Mouse (Mus musculus): ENCODE measurements around the gene Srpk1. TPM values are rescaled to one million over a fixed set of nuclear protein-coding genes. Genes with fewer than 3 reads are reported as not detected.

Gene Srpk1
- total and polyA plus RNA-seq, 3 experiments, result 60.8 to 129 (median 65.9) TPM

- no peak overlapping the region for H3K9ac ChIP-seq (ENCODE audit: insufficient read depth, low read depth)
- no peaks in the 10 kb centered on the region for H3K27me3 ChIP-seq (replicated peaks)
- H3K9me3 ChIP-seq (replicated peaks; ENCODE audit: low read length), result no peaks in the 10 kb centered on the region
- DNase-seq (ENCODE audit: extremely low read depth), result no peak
- no peak for TF ChIP-seq ETS1 (conservative IDR thresholded peaks at IDR 0.05; ENCODE audit: low read depth, low read length)
- no peak for TF ChIP-seq MEF2A (IDR thresholded peaks at IDR 0.05; ENCODE audit: borderline replicate concordance, low read depth, low read length)
- no peak for TF ChIP-seq ZNF384 (IDR thresholded peaks at IDR 0.05; ENCODE audit: low read depth, low read length)
- no peak for TF ChIP-seq MYC (IDR thresholded peaks at IDR 0.05; ENCODE audit: low read depth, low read length)
- TF ChIP-seq POLR2AphosphoS2 (IDR thresholded peaks at IDR 0.05; ENCODE audit: low read depth, low read length), result no peak
- no peak for TF ChIP-seq KAT2A (IDR thresholded peaks at IDR 0.05; ENCODE audit: insufficient replicate concordance, low read length)
- no peak for TF ChIP-seq USF1 (IDR thresholded peaks at IDR 0.05; ENCODE audit: low read depth, low read length)
- TF ChIP-seq RAD21 (IDR thresholded peaks at IDR 0.05; ENCODE audit: low read depth, low read length), result no peak
- TF ChIP-seq MXI1 (IDR thresholded peaks at IDR 0.05; ENCODE audit: low read depth, low read length), result no peak
- TF ChIP-seq ELF1 (IDR thresholded peaks at IDR 0.05; ENCODE audit: low read depth, low read length), result no peak
- TF ChIP-seq TBP (conservative IDR thresholded peaks at IDR 0.05; ENCODE audit: low read depth, low read length), result no peak
- no peak for TF ChIP-seq MAZ (IDR thresholded peaks at IDR 0.05; ENCODE audit: low read depth, low read length)
- TF ChIP-seq GABPA (IDR thresholded peaks at IDR 0.05; ENCODE audit: insufficient replicate concordance, low read depth, low read length), result no peak
- no peak for TF ChIP-seq TCF12 (IDR thresholded peaks at IDR 0.05; ENCODE audit: low read depth, low read length)
- TF ChIP-seq ZKSCAN1 (IDR thresholded peaks at IDR 0.05; ENCODE audit: borderline replicate concordance, low read depth, low read length), result no peak
- no peak for TF ChIP-seq USF2 (conservative IDR thresholded peaks at IDR 0.05; ENCODE audit: low read depth, low read length)
- TF ChIP-seq JUND (conservative IDR thresholded peaks at IDR 0.05; ENCODE audit: low read depth, low read length), result no peak
- TF ChIP-seq MAFK (IDR thresholded peaks at IDR 0.05; ENCODE audit: insufficient replicate concordance, low read length), result no peak
- TF ChIP-seq CHD2 (IDR thresholded peaks at IDR 0.05; ENCODE audit: low read length), result no peak
- no peak for TF ChIP-seq UBTF (IDR thresholded peaks at IDR 0.05; ENCODE audit: low read depth, low read length)
- H3K4me2 ChIP-seq (ENCODE audit: insufficient read depth, low read depth, poor library complexity, severe bottlenecking), result no peak overlapping the region
- H3K27ac ChIP-seq (ENCODE audit: insufficient read depth, low read depth), result no peak overlapping the region
- in situ Hi-C loops (cut with MboI; ENCODE audit: low pct_ligation_motif_present, low pct_unique_long_range_greater_than_20kb, low sequenced_read_pairs) (no loop called here), dilution Hi-C loops (cut with MboI; ENCODE audit: extremely low pct_ligation_motif_present, extremely low pct_unique_long_range_greater_than_20kb, low sequenced_read_pairs) (no loop called here)
- H3K79me2 ChIP-seq (replicated peaks; ENCODE audit: control insufficient read depth, extremely low read depth, insufficient read depth, poor library complexity, severe bottlenecking), result no peaks in the 10 kb centered on the region
- no peaks in the 10 kb centered on the region for H3K36me3 ChIP-seq (replicated peaks in 1 of 2; ENCODE audit: control insufficient read depth in 1 of 2, insufficient read depth in 1 of 2, low read length in 1 of 2)
- no peak overlapping the region for H3K4me3 ChIP-seq (replicated peaks in 1 of 3; ENCODE audit: low read depth in 2 of 3, low read length in 2 of 3, poor library complexity in 1 of 3)
- peaks cover 0 to 5% of the 10 kb centered on the region in 2 experiments; a peak in 3 of 4 replicates for H3K4me1 ChIP-seq (ENCODE audit: control insufficient read depth in 1 of 2, insufficient read depth in 2 of 2)
Measured at GRCm38 (mm10) chr17:28644112-28644511, 21.6 kb upstream of the Srpk1 start.

- Histone ChIP-seq H3K9me3 (replicated peaks; ENCODE audit: low read length) (no peaks in the 10 kb centered on the region), H3K4me3 (replicated peaks in 1 of 3; ENCODE audit: low read depth in 2 of 3, low read length in 2 of 3, poor library complexity in 1 of 3) (no peak overlapping the region), H3K27ac (ENCODE audit: insufficient read depth, low read depth) (no peak overlapping the region), H3K27me3 (replicated peaks) (no peaks in the 10 kb centered on the region), H3K4me2 (ENCODE audit: insufficient read depth, low read depth, poor library complexity, severe bottlenecking) (no peak overlapping the region), H3K9ac (ENCODE audit: insufficient read depth, low read depth) (no peak overlapping the region), H3K79me2 (replicated peaks; ENCODE audit: control insufficient read depth, extremely low read depth, insufficient read depth, poor library complexity, severe bottlenecking) (no peaks in the 10 kb centered on the region), H3K4me1 (ENCODE audit: control insufficient read depth in 1 of 2, insufficient read depth in 2 of 2) (peaks cover 0 to 5% of the 10 kb centered on the region in 2 experiments; a peak in 3 of 4 replicates), H3K36me3 (replicated peaks in 1 of 2; ENCODE audit: control insufficient read depth in 1 of 2, insufficient read depth in 1 of 2, low read length in 1 of 2) (no peaks in the 10 kb centered on the region)
- no peak for TF ChIP-seq ZC3H11A (IDR thresholded peaks at IDR 0.05; ENCODE audit: low read depth, low read length)
- no peak for TF ChIP-seq TBP (conservative IDR thresholded peaks at IDR 0.05; ENCODE audit: low read depth, low read length)
- DNase-seq (ENCODE audit: extremely low read depth), result no peak
- dilution Hi-C loops (cut with MboI; ENCODE audit: extremely low pct_ligation_motif_present, extremely low pct_unique_long_range_greater_than_20kb, low sequenced_read_pairs) (no loop called here), in situ Hi-C loops (cut with MboI; ENCODE audit: low pct_ligation_motif_present, low pct_unique_long_range_greater_than_20kb, low sequenced_read_pairs) (no loop called here)
Measured at GRCm38 (mm10) chr17:28643697-28644096, 21.2 kb upstream of the Srpk1 start.
